Mouse (Mus musculus) kidney, adult 11 months (tissue): ENCODE results near the gene Rai1.

Source experiments
- DNase-seq: peaks from one replicate; pipeline ENCODE4 v3.0.0; 2022

Rai1 gene

GRCm38 (mm10) chr11:60195108-60195507 is 90.3 kb downstream of the Rai1 start:
- no peak for DNase-seq

GRCm38 (mm10) chr11:60196344-60196743 is 91.5 kb downstream of the Rai1 start:
- no peak for DNase-seq

- no peak for DNase-seq
These were observed 93.3 kb downstream of the Rai1 start for GRCm38 (mm10) chr11:60197998-60198619.

DNA sequence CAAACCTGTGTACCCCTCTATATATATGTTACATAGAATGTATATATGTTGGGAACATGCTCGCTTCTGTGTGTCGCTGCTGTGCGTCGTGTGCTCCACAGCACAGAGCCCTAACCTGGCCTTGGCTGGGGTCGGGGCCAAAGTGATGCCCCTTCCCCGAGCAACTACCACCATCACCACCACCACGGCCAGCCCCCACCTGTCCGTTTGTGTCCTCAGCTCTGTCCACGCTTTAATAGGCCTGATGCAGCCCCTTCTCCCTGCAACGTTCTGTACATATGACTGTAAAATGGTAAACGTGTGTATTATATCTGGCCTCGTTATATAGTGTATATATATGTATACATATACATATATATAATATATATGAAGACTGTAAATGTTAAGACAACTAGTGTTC is 93.8 kb downstream of the Rai1 start:
- no peak for DNase-seq

- DNase-seq, result peak; percentile 87
These were observed 94.9 kb downstream of the Rai1 start for GRCm38 (mm10) chr11:60199702-60200184.

DNA sequence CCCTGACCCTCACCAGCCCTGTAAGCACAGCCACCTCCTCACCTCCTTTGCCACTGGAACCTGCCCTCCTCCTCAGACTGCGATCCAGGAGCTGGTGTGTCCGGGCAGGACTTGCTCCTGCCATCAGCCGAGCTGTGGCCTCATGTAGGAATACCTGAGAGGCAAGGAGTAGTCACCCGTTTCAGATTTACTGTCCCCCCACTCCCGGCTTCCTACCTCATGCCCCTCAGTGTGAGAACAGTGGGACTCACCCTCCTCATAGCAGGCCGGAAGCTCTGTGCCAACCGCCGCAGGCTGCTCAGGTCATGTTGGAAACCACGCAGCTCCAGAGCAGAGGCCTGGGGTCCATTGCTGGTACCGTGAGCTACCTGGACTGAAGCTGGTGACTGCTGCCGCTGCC is 95.6 kb downstream of the Rai1 start:
- no peak for DNase-seq

DNA sequence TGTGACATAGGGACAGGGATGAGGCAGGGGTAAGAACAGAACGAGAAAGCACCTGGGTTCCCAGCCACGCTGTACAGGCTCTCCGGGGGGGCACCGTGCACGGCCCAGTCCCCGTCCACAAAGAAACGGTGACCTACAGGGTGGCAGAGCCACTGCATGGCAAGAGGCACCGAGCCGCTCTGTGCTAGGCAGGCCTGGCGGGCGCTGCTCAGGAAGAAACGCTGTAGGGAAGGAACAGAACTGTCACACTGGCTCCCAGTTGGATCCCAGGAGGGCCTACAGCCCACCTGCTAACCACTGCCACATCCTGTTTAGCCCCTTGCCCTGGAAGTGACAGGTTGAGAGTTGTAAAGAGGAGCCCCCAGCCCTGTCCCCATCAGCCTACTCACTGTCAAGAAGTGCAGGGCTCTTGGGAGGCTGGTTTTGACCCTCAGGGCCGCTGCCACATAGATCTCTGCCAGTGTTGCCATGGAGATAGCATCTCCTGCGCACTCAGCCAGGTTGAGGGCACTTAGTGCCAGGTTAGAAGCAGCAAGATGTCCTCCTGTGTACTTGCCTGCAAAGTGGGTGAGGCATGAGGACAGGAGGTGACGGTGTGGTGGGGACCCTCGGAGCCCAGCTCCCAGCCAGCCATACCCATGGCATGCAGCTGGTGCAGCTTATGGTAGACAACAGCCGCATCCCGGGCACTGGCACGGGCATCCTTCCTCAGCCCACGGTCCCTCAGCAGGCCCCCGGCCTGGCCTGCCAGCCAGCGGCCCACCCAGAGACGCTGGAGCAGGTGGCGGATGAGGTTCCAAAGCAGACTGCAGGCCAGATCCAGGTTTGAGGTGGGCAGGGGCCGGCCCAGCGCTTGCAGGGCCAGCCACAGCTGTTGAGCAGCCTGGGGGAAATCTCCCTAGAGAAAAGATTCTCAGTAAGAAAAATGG is 98.2 kb downstream of the Rai1 start:
- DNase-seq, result no peak

- DNase-seq, result no peak
These were observed 100.2 kb downstream of the Rai1 start for GRCm38 (mm10) chr11:60205026-60205425.

- no peak for DNase-seq
These were observed 101.4 kb downstream of the Rai1 start for GRCm38 (mm10) chr11:60206207-60206606.

- peak; percentile 55 for DNase-seq
These were observed 103.4 kb downstream of the Rai1 start for GRCm38 (mm10) chr11:60208201-60208600.

- DNase-seq, result no peak
These were observed 103.9 kb downstream of the Rai1 start for GRCm38 (mm10) chr11:60208712-60209111.

GRCm38 (mm10) chr11:60209217-60209932 is 104.6 kb downstream of the Rai1 start:
- DNase-seq, result peak; percentile 83

GRCm38 (mm10) chr11:60209933-60210249 is 105.1 kb downstream of the Rai1 start:
- no peak for DNase-seq

DNA sequence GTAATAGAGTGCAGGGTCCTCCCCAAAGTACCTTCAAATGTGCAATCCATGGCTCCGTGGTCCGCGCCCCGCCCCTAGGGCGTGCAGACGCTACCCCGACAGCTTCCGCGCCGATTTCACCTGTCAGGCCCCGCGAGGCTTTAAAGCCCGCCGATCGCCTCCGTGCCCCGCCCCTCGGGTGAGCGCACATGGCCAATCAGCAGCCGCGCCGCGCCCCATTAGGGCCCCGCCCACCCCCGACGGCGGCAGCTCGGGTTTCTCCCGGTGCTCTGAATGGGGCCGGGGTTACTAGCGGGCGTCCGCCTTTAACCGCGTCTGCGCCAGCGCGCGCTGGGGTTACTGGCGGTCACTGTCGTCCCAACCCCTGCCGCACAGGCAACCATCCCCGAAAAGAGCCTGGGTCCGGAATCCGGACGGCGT is 105.5 kb downstream of the Rai1 start:
- peak; percentile 95 for DNase-seq

GRCm38 (mm10) chr11:60211152-60211551 is 106.3 kb downstream of the Rai1 start:
- DNase-seq, result no peak

- no peak for DNase-seq
These were observed 106.9 kb downstream of the Rai1 start for GRCm38 (mm10) chr11:60211761-60212160.

- DNase-seq, result no peak
These were observed 108.5 kb downstream of the Rai1 start for GRCm38 (mm10) chr11:60213266-60213665.

- DNase-seq, result no peak
These were observed 111.9 kb downstream of the Rai1 start for GRCm38 (mm10) chr11:60216671-60217070.

DNA sequence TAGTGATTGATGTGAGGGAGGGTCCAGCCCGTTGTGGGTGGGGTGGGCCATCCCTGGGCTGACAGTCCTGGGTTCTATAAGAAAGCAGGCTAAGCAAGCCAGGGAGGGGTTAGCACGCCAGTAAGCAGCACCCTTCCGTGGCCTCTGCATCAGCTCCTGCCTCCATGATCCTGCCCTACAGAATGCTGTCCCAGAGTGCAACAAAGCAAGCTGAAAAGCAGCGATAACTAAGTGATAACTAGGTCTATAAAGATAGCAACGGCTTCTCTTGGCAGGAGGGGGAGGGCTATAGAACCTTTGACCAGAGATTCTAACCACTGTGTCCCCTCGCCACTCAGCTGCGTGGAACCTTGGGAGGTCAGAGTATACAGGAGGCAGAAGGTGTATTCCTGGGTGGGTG is 112.7 kb downstream of the Rai1 start:
- DNase-seq, result no peak

GRCm38 (mm10) chr11:60219609-60220008 is 114.8 kb downstream of the Rai1 start:
- no peak for DNase-seq

- DNase-seq, result peak; percentile 92
These were observed 115.5 kb downstream of the Rai1 start for GRCm38 (mm10) chr11:60220291-60220804.

DNA sequence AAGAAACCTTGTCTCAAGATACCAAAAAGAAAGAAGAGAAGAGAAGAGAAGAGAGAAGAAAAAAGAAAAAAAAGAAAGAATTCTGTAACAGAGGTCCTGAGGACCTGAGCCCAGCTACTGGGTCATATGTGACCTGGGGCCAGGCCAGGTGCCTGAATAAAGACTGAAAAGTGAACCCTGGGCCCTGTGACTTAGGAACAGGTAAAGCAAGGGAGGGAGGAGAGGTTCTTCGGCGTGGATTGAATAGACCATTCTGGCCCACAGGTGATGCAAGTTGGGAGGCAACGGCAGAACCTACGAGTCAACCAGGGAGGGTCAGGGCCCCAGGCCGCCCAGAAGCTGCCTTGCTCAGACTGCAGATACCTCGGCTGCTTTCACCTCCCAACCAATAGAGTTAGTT is 116.6 kb downstream of the Rai1 start:
- DNase-seq, result no peak

DNA sequence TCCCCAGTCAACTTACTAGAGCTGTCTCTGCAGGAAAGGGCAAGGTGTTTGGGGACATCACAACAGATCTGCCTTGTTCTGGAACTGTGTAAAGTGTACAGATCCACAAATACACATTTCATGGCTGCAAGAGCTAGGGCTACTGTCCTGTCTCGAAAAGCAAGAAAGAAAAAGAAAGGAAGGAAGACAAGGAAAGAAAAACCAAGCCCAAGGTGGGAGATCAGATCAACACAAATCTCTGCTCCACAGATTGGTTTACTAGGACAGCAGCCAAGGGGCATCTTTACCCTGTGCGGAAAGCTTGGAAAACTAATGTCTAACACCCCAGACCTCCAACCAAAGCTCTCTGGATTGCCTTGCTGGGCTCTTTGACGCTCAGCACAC is 117.3 kb downstream of the Rai1 start:
- DNase-seq, result no peak
